Mouse (Mus musculus): ENCODE data around the gene Arhgef38.

DNA sequence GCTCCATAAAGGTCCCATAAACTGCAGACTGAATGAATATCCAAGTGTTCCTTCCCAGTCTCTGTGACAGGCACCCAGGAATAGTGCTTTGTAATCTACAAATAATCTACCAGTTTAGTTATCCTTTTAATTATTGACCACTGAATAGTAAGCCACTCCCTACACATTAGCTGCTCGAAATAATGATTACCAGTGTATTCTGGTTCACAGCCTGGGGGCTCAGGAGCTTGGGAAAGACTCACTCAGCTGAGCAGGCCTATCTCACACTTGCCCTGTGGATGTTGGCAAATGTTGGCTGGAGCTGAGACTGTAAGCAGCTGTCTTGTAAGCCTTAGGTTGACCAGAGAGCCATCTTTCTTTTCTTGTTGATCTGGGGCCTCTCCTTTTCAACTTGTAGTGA lies 7.2 kb upstream of the Arhgef38 start:
- TF ChIP-seq GATA1 (IDR thresholded peaks at IDR 0.05; ENCODE audit: low read length), result no peak
- TF ChIP-seq TAL1 (IDR thresholded peaks at IDR 0.05; ENCODE audit: low read length), result no peak

All from erythroblast, embryonic 14.5 days (primary cell).